Mouse (Mus musculus): ENCODE data around the gene Xpnpep1. TPM values are rescaled to one million over a fixed set of nuclear protein-coding genes. Genes with fewer than 3 reads are reported as not detected.
A peak's percentile ranks its signal among the peaks of the same experiment; 100 is the strongest.

Xpnpep1 gene
- polyA plus RNA-seq, 1 experiment from 2014 or later, result 150 TPM

DNA sequence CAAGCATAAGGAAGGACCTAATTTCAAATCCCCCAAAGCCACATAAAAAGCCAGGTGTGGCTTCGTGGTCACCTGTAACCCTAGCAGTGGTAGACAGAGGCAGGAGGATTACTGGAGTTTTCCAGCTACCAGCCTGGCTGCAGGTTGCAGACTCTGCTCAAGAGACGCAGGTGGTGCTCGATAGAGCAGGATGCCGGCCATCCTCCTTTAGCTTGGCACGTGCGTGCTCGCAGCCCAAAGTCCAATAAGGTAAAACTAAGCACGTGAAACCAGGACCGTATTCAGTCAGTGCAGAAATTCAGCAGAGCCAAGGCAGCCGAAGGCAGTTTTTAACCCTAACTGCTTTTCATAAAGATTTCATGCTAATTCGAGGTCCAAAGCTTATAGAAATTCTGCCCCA lies 40.0 kb upstream of the Xpnpep1 start:
- no peak overlapping the region for H3K27ac ChIP-seq (ENCODE audit: low read depth, low read length)
- H3K4me1 ChIP-seq (replicated peaks; ENCODE audit: control insufficient read depth, insufficient read depth, low read length), result no peaks in the 10 kb centered on the region
- H3K27me3 ChIP-seq (ENCODE audit: control insufficient read depth, insufficient read depth, low read length), result no peaks in the 10 kb centered on the region
- no peak for DNase-seq (ENCODE audit: low spot score)
- no peaks in the 10 kb centered on the region for H3K36me3 ChIP-seq (ENCODE audit: control insufficient read depth, insufficient read depth, low read length)
- H3K4me2 ChIP-seq (ENCODE audit: low read depth, low read length, severe bottlenecking), result no peak overlapping the region
- no peak overlapping the region for H3K4me3 ChIP-seq (ENCODE audit: low read depth, low read length)
- no peaks in the 10 kb centered on the region for H3K9me3 ChIP-seq (ENCODE audit: control insufficient read depth, low read length)
- WGBS, result 87% methylated on average over 11 of the region's 11 CpGs
- no peak overlapping the region for H3K9ac ChIP-seq (ENCODE audit: low read length)
- ATAC-seq (replicated peaks; ENCODE audit: low FRiP score), result no peak

DNA sequence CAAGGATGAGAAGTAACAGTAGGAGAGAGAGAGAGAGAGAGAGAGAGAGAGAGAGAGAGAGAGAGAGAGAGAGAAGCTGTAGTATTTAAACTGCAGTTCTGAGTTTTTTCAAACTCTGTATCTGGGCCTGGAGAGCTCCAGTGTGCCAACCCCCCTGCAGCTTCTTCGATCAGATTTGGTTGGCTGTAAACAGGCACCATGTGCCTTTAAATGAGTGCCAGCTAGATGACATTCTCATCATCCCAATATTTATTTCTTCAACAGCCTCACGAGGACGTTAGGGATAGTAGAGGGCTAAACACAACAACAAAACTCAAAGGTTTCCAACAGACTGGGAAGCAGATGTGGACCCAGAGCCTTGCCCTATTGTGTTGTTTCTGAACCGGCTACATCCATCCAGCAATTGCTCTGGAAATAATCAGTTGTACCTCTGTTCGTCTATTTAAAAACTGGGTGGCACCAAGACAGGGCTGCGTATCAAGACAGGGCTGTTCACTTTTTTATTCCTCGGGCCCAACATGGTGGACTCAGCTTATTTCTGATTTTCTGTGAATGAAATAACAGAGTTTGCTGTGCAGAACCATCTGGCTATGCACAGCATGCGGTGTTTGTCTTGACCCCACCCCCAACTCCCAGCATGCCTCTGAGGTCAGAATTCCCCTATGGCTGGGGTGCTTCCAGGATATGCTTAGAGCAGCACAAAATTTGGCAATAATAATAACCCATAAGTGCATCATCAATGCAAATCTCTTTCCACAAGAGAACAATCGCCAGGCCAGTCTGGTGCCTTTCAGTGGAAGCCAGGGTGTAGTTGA lies 38.5 kb upstream of the Xpnpep1 start:
- no peak overlapping the region for H3K4me2 ChIP-seq (ENCODE audit: low read depth, low read length, severe bottlenecking)
- no peaks in the 10 kb centered on the region for H3K36me3 ChIP-seq (ENCODE audit: control insufficient read depth, insufficient read depth, low read length)
- no peak for DNase-seq (ENCODE audit: low spot score)
- no peaks in the 10 kb centered on the region for H3K9me3 ChIP-seq (ENCODE audit: control insufficient read depth, low read length)
- H3K4me3 ChIP-seq (ENCODE audit: low read depth, low read length), result no peak overlapping the region
- H3K27me3 ChIP-seq (ENCODE audit: control insufficient read depth, insufficient read depth, low read length), result no peaks in the 10 kb centered on the region
- no peak overlapping the region for H3K27ac ChIP-seq (ENCODE audit: low read depth, low read length)
- ATAC-seq (replicated peaks; ENCODE audit: low FRiP score), result no peak
- H3K4me1 ChIP-seq (replicated peaks; ENCODE audit: control insufficient read depth, insufficient read depth, low read length), result no peaks in the 10 kb centered on the region
- H3K9ac ChIP-seq (ENCODE audit: low read length), result no peak overlapping the region
- 82% methylated on average over 9 of the region's 9 CpGs for WGBS

GRCm38 (mm10) chr19:53077278-53077677 lies 37.3 kb upstream of the Xpnpep1 start:
- no peak for ATAC-seq (replicated peaks; ENCODE audit: low FRiP score)
- Histone ChIP-seq H3K4me1 (replicated peaks; ENCODE audit: control insufficient read depth, insufficient read depth, low read length) (no peaks in the 10 kb centered on the region), H3K27ac (ENCODE audit: low read depth, low read length) (no peak overlapping the region)

DNA sequence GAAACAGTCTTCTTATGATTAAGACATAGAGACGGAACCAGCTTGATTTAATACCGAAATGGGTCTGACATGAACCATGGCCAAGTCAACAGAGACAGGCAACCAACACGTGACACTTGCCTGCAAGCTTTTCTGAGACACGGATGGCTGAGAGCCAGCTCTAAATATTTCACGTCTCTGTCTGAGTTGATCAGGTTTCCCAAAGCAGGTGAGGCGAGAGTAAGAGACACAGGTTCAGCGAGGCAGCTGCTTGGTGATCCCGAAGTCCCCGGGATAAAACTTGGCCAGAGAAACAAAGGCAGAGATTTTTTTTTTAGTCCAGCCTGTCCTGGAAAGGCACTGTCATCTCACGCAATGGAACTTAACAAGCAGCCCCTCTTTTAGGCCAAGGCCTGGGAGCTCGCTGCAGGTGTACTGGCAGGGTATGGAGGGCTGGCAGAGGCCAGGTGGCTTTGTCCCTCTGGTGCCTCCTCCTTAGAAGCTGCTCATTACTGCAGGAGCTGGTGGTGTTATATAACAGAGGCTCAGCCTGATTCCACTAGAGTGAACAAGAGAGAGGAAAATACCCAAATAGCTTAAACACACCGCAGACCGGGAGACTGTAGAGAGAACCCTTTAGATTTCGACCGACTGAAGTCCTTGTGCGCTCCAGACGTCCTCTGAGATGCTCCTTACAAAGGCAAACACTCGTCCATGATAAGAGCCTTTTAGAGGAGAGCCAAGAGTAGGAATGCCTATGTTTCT lies 36.4 kb upstream of the Xpnpep1 start:
- no peak overlapping the region for H3K27ac ChIP-seq (ENCODE audit: low read depth, low read length)
- 83% methylated on average over 18 of the region's 18 CpGs for WGBS
- H3K9me3 ChIP-seq (ENCODE audit: control insufficient read depth, low read length), result no peaks in the 10 kb centered on the region
- H3K27me3 ChIP-seq (ENCODE audit: control insufficient read depth, insufficient read depth, low read length), result no peaks in the 10 kb centered on the region
- H3K36me3 ChIP-seq (ENCODE audit: control insufficient read depth, insufficient read depth, low read length), result no peaks in the 10 kb centered on the region
- H3K4me3 ChIP-seq (ENCODE audit: low read depth, low read length), result no peak overlapping the region
- H3K9ac ChIP-seq (ENCODE audit: low read length), result no peak overlapping the region
- DNase-seq (ENCODE audit: low spot score) (peak; percentile 38), ATAC-seq (replicated peaks; ENCODE audit: low FRiP score) (no peak)
- H3K4me2 ChIP-seq (ENCODE audit: low read depth, low read length, severe bottlenecking), result no peak overlapping the region
- H3K4me1 ChIP-seq (replicated peaks; ENCODE audit: control insufficient read depth, insufficient read depth, low read length), result no peaks in the 10 kb centered on the region

More at GRCm38 (mm10) chr19:53077278-53077677, 37.3 kb upstream of the Xpnpep1 start:
- Histone ChIP-seq H3K4me2 (ENCODE audit: low read depth, low read length, severe bottlenecking) (no peak overlapping the region), H3K36me3 (ENCODE audit: control insufficient read depth, insufficient read depth, low read length) (no peaks in the 10 kb centered on the region), H3K27me3 (ENCODE audit: control insufficient read depth, insufficient read depth, low read length) (no peaks in the 10 kb centered on the region), H3K9ac (ENCODE audit: low read length) (no peak overlapping the region), H3K4me3 (ENCODE audit: low read depth, low read length) (no peak overlapping the region), H3K9me3 (ENCODE audit: control insufficient read depth, low read length) (no peaks in the 10 kb centered on the region)
- WGBS, result 93% methylated on average over 5 of the region's 5 CpGs
- DNase-seq (ENCODE audit: low spot score), result no peak

DNA sequence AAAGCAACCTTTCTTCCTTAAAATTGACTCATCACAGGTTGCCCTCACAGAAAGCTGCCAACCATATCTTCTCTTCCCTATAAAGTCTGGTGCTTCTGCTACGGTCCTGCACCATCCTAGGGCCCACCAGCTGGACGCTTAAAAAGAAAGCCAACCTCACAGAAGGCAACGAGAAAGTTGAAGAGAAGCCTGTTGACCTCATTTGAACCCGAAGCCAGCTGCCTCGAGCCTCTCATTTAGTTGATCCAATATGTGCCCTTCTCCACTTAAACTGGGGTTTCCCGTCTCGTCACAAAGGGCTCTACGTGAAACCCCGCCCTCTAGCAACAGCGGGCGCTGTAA lies 35.9 kb upstream of the Xpnpep1 start:
- no peak for ATAC-seq (replicated peaks; ENCODE audit: low FRiP score)
- Histone ChIP-seq H3K27me3 (ENCODE audit: control insufficient read depth, insufficient read depth, low read length) (no peaks in the 10 kb centered on the region), H3K27ac (ENCODE audit: low read depth, low read length) (no peak overlapping the region), H3K4me3 (ENCODE audit: low read depth, low read length) (no peak overlapping the region), H3K9ac (ENCODE audit: low read length) (no peak overlapping the region), H3K4me2 (ENCODE audit: low read depth, low read length, severe bottlenecking) (no peak overlapping the region), H3K36me3 (ENCODE audit: control insufficient read depth, insufficient read depth, low read length) (no peaks in the 10 kb centered on the region), H3K9me3 (ENCODE audit: control insufficient read depth, low read length) (no peaks in the 10 kb centered on the region), H3K4me1 (replicated peaks; ENCODE audit: control insufficient read depth, insufficient read depth, low read length) (no peaks in the 10 kb centered on the region)
- 87% methylated on average over 11 of the region's 11 CpGs for WGBS
- peak; percentile 13 for DNase-seq (ENCODE audit: low spot score)

GRCm38 (mm10) chr19:53074899-53075722 lies 35.1 kb upstream of the Xpnpep1 start:
- Histone ChIP-seq H3K36me3 (ENCODE audit: control insufficient read depth, insufficient read depth, low read length) (no peaks in the 10 kb centered on the region), H3K9me3 (ENCODE audit: control insufficient read depth, low read length) (no peaks in the 10 kb centered on the region), H3K4me2 (ENCODE audit: low read depth, low read length, severe bottlenecking) (no peak overlapping the region), H3K4me1 (replicated peaks; ENCODE audit: control insufficient read depth, insufficient read depth, low read length) (no peaks in the 10 kb centered on the region), H3K4me3 (ENCODE audit: low read depth, low read length) (no peak overlapping the region), H3K9ac (ENCODE audit: low read length) (no peak overlapping the region), H3K27ac (ENCODE audit: low read depth, low read length) (no peak overlapping the region), H3K27me3 (ENCODE audit: control insufficient read depth, insufficient read depth, low read length) (no peaks in the 10 kb centered on the region)
- ATAC-seq (replicated peaks; ENCODE audit: low FRiP score), result no peak
- WGBS, result 94% methylated on average over 13 of the region's 13 CpGs
- DNase-seq (ENCODE audit: low spot score), result peak; percentile 3

DNA sequence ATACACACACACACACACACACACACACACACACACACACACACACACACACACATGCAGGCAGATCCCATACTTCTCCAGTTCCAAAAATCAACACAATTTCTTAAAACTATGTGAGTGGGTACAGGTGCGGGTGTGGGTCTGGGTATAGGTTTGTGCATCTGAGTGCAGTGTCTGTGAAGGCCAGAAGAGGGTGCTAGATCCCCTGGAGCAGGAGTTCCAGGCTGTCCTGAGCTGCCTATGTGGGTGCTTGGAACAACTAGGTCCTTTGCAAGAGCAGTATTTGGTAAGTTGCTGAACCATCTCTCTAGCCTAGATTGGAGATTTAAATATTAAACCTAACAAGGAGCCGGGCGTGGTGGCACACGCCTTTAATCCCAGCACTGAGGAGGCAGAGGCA lies 33.5 kb upstream of the Xpnpep1 start:
- 94% methylated on average over 4 of the region's 4 CpGs for WGBS
- H3K36me3 ChIP-seq (ENCODE audit: control insufficient read depth, insufficient read depth, low read length), result no peaks in the 10 kb centered on the region
- no peaks in the 10 kb centered on the region for H3K27me3 ChIP-seq (ENCODE audit: control insufficient read depth, insufficient read depth, low read length)
- H3K4me1 ChIP-seq (replicated peaks; ENCODE audit: control insufficient read depth, insufficient read depth, low read length), result no peaks in the 10 kb centered on the region
- no peak overlapping the region for H3K9ac ChIP-seq (ENCODE audit: low read length)
- H3K4me2 ChIP-seq (ENCODE audit: low read depth, low read length, severe bottlenecking), result no peak overlapping the region
- no peak overlapping the region for H3K4me3 ChIP-seq (ENCODE audit: low read depth, low read length)
- no peaks in the 10 kb centered on the region for H3K9me3 ChIP-seq (ENCODE audit: control insufficient read depth, low read length)
- H3K27ac ChIP-seq (ENCODE audit: low read depth, low read length), result no peak overlapping the region
- ATAC-seq (replicated peaks; ENCODE audit: low FRiP score) (no peak), DNase-seq (ENCODE audit: low spot score) (peak; percentile 30)

GRCm38 (mm10) chr19:53072406-53072805 lies 32.4 kb upstream of the Xpnpep1 start:
- H3K36me3 ChIP-seq (ENCODE audit: control insufficient read depth, insufficient read depth, low read length), result no peaks in the 10 kb centered on the region
- no peak overlapping the region for H3K27ac ChIP-seq (ENCODE audit: low read depth, low read length)
- ATAC-seq (replicated peaks; ENCODE audit: low FRiP score) (no peak), DNase-seq (ENCODE audit: low spot score) (peak; percentile 9)
- no peak overlapping the region for H3K4me3 ChIP-seq (ENCODE audit: low read depth, low read length)
- no peaks in the 10 kb centered on the region for H3K4me1 ChIP-seq (replicated peaks; ENCODE audit: control insufficient read depth, insufficient read depth, low read length)
- WGBS, result 86% methylated on average over 5 of the region's 5 CpGs
- no peaks in the 10 kb centered on the region for H3K27me3 ChIP-seq (ENCODE audit: control insufficient read depth, insufficient read depth, low read length)
- H3K9me3 ChIP-seq (ENCODE audit: control insufficient read depth, low read length), result no peaks in the 10 kb centered on the region
- H3K4me2 ChIP-seq (ENCODE audit: low read depth, low read length, severe bottlenecking), result no peak overlapping the region
- no peak overlapping the region for H3K9ac ChIP-seq (ENCODE audit: low read length)

All from forebrain, embryonic 11.5 days (tissue).